Comparison of ENCODE assay signal across 10 mouse cellular contexts in genomic region chr6:71877965-71878760, GRCm38 (mm10). TPM values are rescaled to one million over a fixed set of nuclear protein-coding genes. Genes with fewer than 3 reads are reported as not detected.
A peak's percentile ranks its signal among the peaks of the same experiment; 100 is the strongest.
DNase-seq lines count a peak whose midpoint lies in the region; ATAC-seq and TF ChIP-seq lines count a peak whose summit lies in the region.
"Had no signal": no experiment of that assay in that cellular context is flagged by ENCODE, and none has a peak within 500 bp of the region (broad histone marks: within the 10 kb centered on the region; RNA-seq: fewer than 3 reads in every experiment).

No protein-coding gene starts in this region.

- in situ Hi-C loops in ES-E14 (cut with MboI; ENCODE audit: low sequenced_read_pairs in 2 of 2, unreplicated experiment in 2 of 2) = loop anchor here in 1 of 2 experiments (25.0 kb wide), 1 partner anchor 266 kb away; no protein-coding TSS in a partner anchor

- no peak for TF ChIP-seq POLR2A in bone marrow macrophage, adult 2 months (IDR thresholded peaks at IDR 0.05; ENCODE audit: borderline replicate concordance, low read depth, low read length)

- no peak overlapping the region for H3K9ac ChIP-seq in lung, postnatal 0 days (replicated peaks; ENCODE audit: low read depth)
- H3K9ac ChIP-seq in ES-E14 (ENCODE audit: insufficient read depth, low read depth, low read length, poor library complexity, severe bottlenecking) = no peak overlapping the region
- no peak overlapping the region for H3K9ac ChIP-seq in forebrain, embryonic 13.5 days

- no peaks in the 10 kb centered on the region for H3K4me1 ChIP-seq in lung, postnatal 0 days (ENCODE audit: insufficient read depth, low read depth, low read length)
- H3K4me1 ChIP-seq in ES-E14 (ENCODE audit: control insufficient read depth in 2 of 2, insufficient read depth in 2 of 2, low read length in 2 of 2, poor library complexity in 1 of 2) = no peaks in the 10 kb centered on the region
- peaks cover 10% of the 10 kb centered on the region for H3K4me1 ChIP-seq in bone marrow macrophage, adult 2 months (ENCODE audit: control insufficient read depth, insufficient read depth, low read length)
- H3K4me1 ChIP-seq in forebrain, embryonic 13.5 days = no peaks in the 10 kb centered on the region
- H3K4me1 ChIP-seq: midbrain, embryonic 10.5 days had no signal

- no peak overlapping the region for H3K27ac ChIP-seq in lung, postnatal 0 days (ENCODE audit: low read length)
- no peak overlapping the region for H3K27ac ChIP-seq in ES-E14 (ENCODE audit: insufficient read depth, low read depth, low read length, poor library complexity, severe bottlenecking)
- H3K27ac ChIP-seq in bone marrow macrophage, adult 2 months (ENCODE audit: insufficient read depth, low read depth, low read length) = no peak overlapping the region
- H3K27ac ChIP-seq in forebrain, embryonic 13.5 days = no peak overlapping the region
- H3K27ac ChIP-seq: midbrain, embryonic 10.5 days had no signal

- TF ChIP-seq EP300 in lung, postnatal 0 days (IDR thresholded peaks at IDR 0.05) = no peak

- no peak for TF ChIP-seq CTCF in lung, postnatal 0 days (IDR thresholded peaks at IDR 0.05)
- TF ChIP-seq CTCF in bone marrow macrophage, adult 2 months (IDR thresholded peaks at IDR 0.05; ENCODE audit: low read depth, low read length) = peak; percentile 13; the same call in 1 of the 2 replicates

- H3K9me3 ChIP-seq in lung, postnatal 0 days (ENCODE audit: low read length) = no peaks in the 10 kb centered on the region
- H3K9me3 ChIP-seq in ES-E14 (ENCODE audit: control insufficient read depth, insufficient read depth, low read depth, low read length) = no peaks in the 10 kb centered on the region
- H3K9me3 ChIP-seq in forebrain, embryonic 13.5 days (replicated peaks) = no peaks in the 10 kb centered on the region
- H3K9me3 ChIP-seq: midbrain, embryonic 10.5 days had no signal

- H3K36me3 ChIP-seq in lung, postnatal 0 days (ENCODE audit: insufficient read depth, low read length) = peaks cover 36% of the 10 kb centered on the region
- peaks cover 20% of the 10 kb centered on the region for H3K36me3 ChIP-seq in ES-E14 (ENCODE audit: control insufficient read depth, insufficient read depth, low read length, poor library complexity, severe bottlenecking)
- H3K36me3 ChIP-seq in forebrain, embryonic 13.5 days (ENCODE audit: poor library complexity, severe bottlenecking) = peaks cover 90% of the 10 kb centered on the region

- no peak for ATAC-seq in lung, postnatal 0 days
- ATAC-seq in forebrain, embryonic 13.5 days = no peak

- no peak overlapping the region for H3K4me2 ChIP-seq in lung, postnatal 0 days (replicated peaks; ENCODE audit: low read depth, low read length)
- no peak overlapping the region for H3K4me2 ChIP-seq in forebrain, embryonic 13.5 days

- no peak overlapping the region for H3K4me3 ChIP-seq in lung, postnatal 0 days (ENCODE audit: low read depth, low read length)
- no peak overlapping the region for H3K4me3 ChIP-seq in ES-E14 (ENCODE audit: insufficient read depth in 1 of 2, low read depth in 1 of 2, low read length in 2 of 2, poor library complexity in 1 of 2, severe bottlenecking in 1 of 2)
- no peak overlapping the region for H3K4me3 ChIP-seq in bone marrow macrophage, adult 2 months (ENCODE audit: insufficient read depth, low read length)
- no peak overlapping the region for H3K4me3 ChIP-seq in forebrain, embryonic 13.5 days
- H3K4me3 ChIP-seq: midbrain, embryonic 10.5 days had no signal

- peak; percentile 15 for DNase-seq in lung, adult 18-20 months
- no peak for DNase-seq in lung, postnatal 0 days (ENCODE audit: low spot score)
- DNase-seq in ES-E14 (ENCODE audit: low read depth, low spot score) = peak; percentile 17
- peak; percentile 21 for DNase-seq in naive thymus-derived CD4-positive, alpha-beta T cell, adult 2 months (ENCODE audit: low read depth)
- DNase-seq in thymus, adult 18-20 months = no peak
- no peak for DNase-seq in right cerebral cortex, postnatal 36 days (ENCODE audit: low spot score in 2 of 2)
- DNase-seq: thymus, postnatal 4 days had no signal

- 84% methylated on average over 3 of the region's 3 CpGs for WGBS in lung, postnatal 0 days
- WGBS in forebrain, embryonic 13.5 days = 96% methylated on average over 3 of the region's 3 CpGs

- H3K27me3 ChIP-seq in lung, postnatal 0 days (replicated peaks; ENCODE audit: insufficient read depth, low read length) = no peaks in the 10 kb centered on the region
- no peaks in the 10 kb centered on the region for H3K27me3 ChIP-seq in forebrain, embryonic 13.5 days

TF ChIP-seq in ES-E14, 5 proteins besides CTCF, POLR2A, EP300 and RAD21:
- TF ChIP-seq MAFK (IDR thresholded peaks at IDR 0.05; ENCODE audit: insufficient read depth, low read depth, low read length) = no peak
- TF ChIP-seq ZC3H11A (IDR thresholded peaks at IDR 0.05; ENCODE audit: borderline replicate concordance, low read depth, low read length) = no peak
- TF ChIP-seq ZNF384 (IDR thresholded peaks at IDR 0.05; ENCODE audit: low read depth, low read length) = no peak
- TF ChIP-seq HCFC1 (IDR thresholded peaks at IDR 0.05; ENCODE audit: borderline replicate concordance, insufficient read depth, low read length) = no peak
- no peak for TF ChIP-seq CHD2 (IDR thresholded peaks at IDR 0.05; ENCODE audit: low read depth, low read length)

RNA-seq across cellular contexts. Expression of gene Ptcd3, which starts 30.4 kb away (rescaled TPM):
- polyA plus RNA-seq in lung, postnatal 0 days (2015; fragmentation: Nextera tagmentation; extraction: Ambion mirVana) = 25.0 and 27.8 TPM in 2 replicates
- 196 and 218 TPM in 2 replicates for total RNA-seq in ES-E14 (2012; rRNA removed)
- polyA plus RNA-seq in bone marrow macrophage, adult 2 months (2012; ENCODE audit: insufficient read depth, insufficient read length, missing spikeins) = 29.0 and 30.2 TPM in 2 replicates
- 98.1 and 112 TPM in 2 replicates for polyA plus RNA-seq in forebrain, embryonic 13.5 days (2015; fragmentation: Nextera tagmentation; extraction: Ambion mirVana)

RNA-seq across cellular contexts. Expression of gene Polr1a, which starts 30.7 kb away (rescaled TPM):
- 6.1 and 7.6 TPM in 2 replicates for polyA plus RNA-seq in lung, postnatal 0 days (2015; fragmentation: Nextera tagmentation; extraction: Ambion mirVana)
- 111 and 128 TPM in 2 replicates for total RNA-seq in ES-E14 (2012; rRNA removed)
- polyA plus RNA-seq in bone marrow macrophage, adult 2 months (2012; ENCODE audit: insufficient read depth, insufficient read length, missing spikeins) = 6.2 and 7.9 TPM in 2 replicates
- polyA plus RNA-seq in forebrain, embryonic 13.5 days (2015; fragmentation: Nextera tagmentation; extraction: Ambion mirVana) = 19.2 and 25.2 TPM in 2 replicates

RNA-seq across cellular contexts. Expression of gene Immt, which starts 47.0 kb away (rescaled TPM):
- 88.9 and 92.9 TPM in 2 replicates for polyA plus RNA-seq in lung, postnatal 0 days (2015; fragmentation: Nextera tagmentation; extraction: Ambion mirVana)
- total RNA-seq in ES-E14 (2012; rRNA removed) = 166 and 181 TPM in 2 replicates
- polyA plus RNA-seq in bone marrow macrophage, adult 2 months (2012; ENCODE audit: insufficient read depth, insufficient read length, missing spikeins) = 68.7 and 73.4 TPM in 2 replicates
- polyA plus RNA-seq in forebrain, embryonic 13.5 days (2015; fragmentation: Nextera tagmentation; extraction: Ambion mirVana) = 166 and 172 TPM in 2 replicates

RNA-seq across cellular contexts. Expression of gene Mrpl35, which starts 51.4 kb away (rescaled TPM):
- 37.8 and 38.7 TPM in 2 replicates for polyA plus RNA-seq in lung, postnatal 0 days (2015; fragmentation: Nextera tagmentation; extraction: Ambion mirVana)
- 27.4 and 34.0 TPM in 2 replicates for total RNA-seq in ES-E14 (2012; rRNA removed)
- 30.7 and 32.0 TPM in 2 replicates for polyA plus RNA-seq in bone marrow macrophage, adult 2 months (2012; ENCODE audit: insufficient read depth, insufficient read length, missing spikeins)
- 55.7 and 58.1 TPM in 2 replicates for polyA plus RNA-seq in forebrain, embryonic 13.5 days (2015; fragmentation: Nextera tagmentation; extraction: Ambion mirVana)

Comparison
In these comparisons a context has a peak if more than half of its experiments do, and no peak if none do; other contexts are left out.
1. DNase-seq: peak in lung, adult 18-20 months (2 of 2), ES-E14 (single experiment) and naive thymus-derived CD4-positive, alpha-beta T cell, adult 2 months (single experiment); none in lung, postnatal 0 days (single experiment), thymus, adult 18-20 months (0 of 2) and right cerebral cortex, postnatal 36 days (0 of 2).